ENCODE assay signal across 28 mouse cellular contexts in the genomic region with DNA sequence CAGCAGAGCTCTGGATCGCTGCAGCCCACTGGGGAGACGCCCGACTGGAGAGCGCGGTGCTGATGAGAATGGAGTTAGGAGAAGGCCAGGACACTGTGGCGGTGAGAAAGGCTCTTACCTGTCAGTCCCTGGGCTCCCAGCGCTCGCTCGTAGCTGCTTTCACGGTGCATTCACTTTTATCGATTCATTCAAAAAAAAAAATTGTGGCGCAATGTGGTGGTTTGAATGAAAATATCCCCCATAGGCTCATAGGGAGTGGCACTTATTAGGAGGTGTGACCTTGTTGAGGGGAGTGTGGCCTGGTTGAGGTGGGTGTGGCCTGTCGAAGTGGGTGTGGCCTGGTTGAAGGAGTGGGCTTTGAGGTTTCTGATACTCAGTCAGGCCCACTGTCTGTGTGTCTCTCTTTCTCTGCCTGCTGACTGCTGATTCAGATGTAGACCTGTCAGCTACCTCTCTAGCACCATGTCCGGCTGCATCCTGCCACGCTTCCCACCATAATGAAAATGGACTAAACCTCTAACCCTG. TPM values are rescaled to one million over a fixed set of nuclear protein-coding genes. Genes with fewer than 3 reads are reported as not detected.
A peak's percentile ranks its signal among the peaks of the same experiment; 100 is the strongest.
DNase-seq lines count a peak whose midpoint lies in the region; ATAC-seq and TF ChIP-seq lines count a peak whose summit lies in the region.
"Had no signal": no experiment of that assay in that cellular context is flagged by ENCODE, and none has a peak within 500 bp of the region (broad histone marks: within the 10 kb centered on the region; RNA-seq: fewer than 3 reads in every experiment).

No protein-coding gene starts in this region.

- H3K27me3 ChIP-seq in midbrain, embryonic 11.5 days (ENCODE audit: control insufficient read depth, insufficient read depth, low read length): no peaks in the 10 kb centered on the region
- H3K27me3 ChIP-seq in midbrain, embryonic 15.5 days (replicated peaks): no peaks in the 10 kb centered on the region
- H3K27me3 ChIP-seq: embryonic facial prominence, embryonic 12.5 days; hindbrain, embryonic 13.5 days; intestine, embryonic 15.5 days had no signal

- H3K27ac ChIP-seq in midbrain, embryonic 11.5 days (ENCODE audit: low read depth, low read length): no peak overlapping the region
- H3K27ac ChIP-seq in midbrain, embryonic 15.5 days: no peak overlapping the region
- H3K27ac ChIP-seq in ES-E14 (ENCODE audit: insufficient read depth, low read depth, low read length, poor library complexity, severe bottlenecking): no peak overlapping the region
- H3K27ac ChIP-seq: embryonic facial prominence, embryonic 12.5 days; embryonic facial prominence, embryonic 15.5 days; gastrocnemius, adult 2 months; hindbrain, embryonic 10.5 days; hindbrain, embryonic 13.5 days; intestine, embryonic 15.5 days had no signal

- no peaks in the 10 kb centered on the region for H3K9me3 ChIP-seq in midbrain, embryonic 11.5 days (ENCODE audit: control insufficient read depth, low read length)
- no peaks in the 10 kb centered on the region for H3K9me3 ChIP-seq in midbrain, embryonic 15.5 days
- no peaks in the 10 kb centered on the region for H3K9me3 ChIP-seq in ES-E14 (ENCODE audit: control insufficient read depth, insufficient read depth, low read depth, low read length)
- H3K9me3 ChIP-seq: embryonic facial prominence, embryonic 12.5 days; embryonic facial prominence, embryonic 15.5 days; hindbrain, embryonic 10.5 days; hindbrain, embryonic 13.5 days; intestine, embryonic 15.5 days had no signal

- no peak for TF ChIP-seq POLR2A in brain, embryonic 14.5 days (IDR thresholded peaks at IDR 0.05; ENCODE audit: borderline replicate concordance, extremely low read depth, insufficient read depth, insufficient read length, poor library complexity, severe bottlenecking)

- ATAC-seq in midbrain, embryonic 11.5 days (ENCODE audit: low FRiP score): no peak
- no peak for ATAC-seq in midbrain, embryonic 15.5 days (replicated peaks)
- ATAC-seq: CD4-positive, CD25-positive, alpha-beta regulatory T cell, adult 4 months; forebrain, embryonic 14.5 days; forebrain, postnatal 0 days; hindbrain, embryonic 16.5 days; intestine, embryonic 15.5 days had no signal

- H3K4me2 ChIP-seq in midbrain, embryonic 11.5 days: no peak overlapping the region
- no peak overlapping the region for H3K4me2 ChIP-seq in midbrain, embryonic 15.5 days
- H3K4me2 ChIP-seq: embryonic facial prominence, embryonic 12.5 days; embryonic facial prominence, embryonic 15.5 days; heart, embryonic 11.5 days; hindbrain, embryonic 13.5 days; intestine, embryonic 15.5 days had no signal

- H3K9ac ChIP-seq in midbrain, embryonic 11.5 days (ENCODE audit: low read length): no peak overlapping the region
- no peak overlapping the region for H3K9ac ChIP-seq in midbrain, embryonic 15.5 days
- H3K9ac ChIP-seq in ES-E14 (ENCODE audit: insufficient read depth, low read depth, low read length, poor library complexity, severe bottlenecking): no peak overlapping the region
- H3K9ac ChIP-seq: embryonic facial prominence, embryonic 12.5 days; embryonic facial prominence, embryonic 15.5 days; forebrain, postnatal 0 days; hindbrain, embryonic 13.5 days; intestine, embryonic 15.5 days had no signal

- in situ Hi-C loops in ES-E14 (cut with MboI; ENCODE audit: low sequenced_read_pairs in 2 of 2, unreplicated experiment in 2 of 2): loop anchor here (10.0 to 25.0 kb wide), 3 partner anchors 454 to 831 kb away; no protein-coding TSS in a partner anchor

- no peak overlapping the region for H3K4me3 ChIP-seq in midbrain, embryonic 11.5 days (ENCODE audit: low read depth, low read length)
- H3K4me3 ChIP-seq in midbrain, embryonic 15.5 days: no peak overlapping the region
- 0 out of 4 replicates have a peak overlapping the region, but pooled peaks of 1 of the 2 experiments have one; percentile 10 for H3K4me3 ChIP-seq in ES-E14 (ENCODE audit: insufficient read depth in 1 of 2, low read depth in 1 of 2, low read length in 2 of 2, poor library complexity in 1 of 2, severe bottlenecking in 1 of 2)
- H3K4me3 ChIP-seq: embryonic facial prominence, embryonic 12.5 days; embryonic facial prominence, embryonic 15.5 days; gastrocnemius, adult 2 months; hindbrain, embryonic 10.5 days; hindbrain, embryonic 13.5 days; intestine, embryonic 15.5 days had no signal

- DNase-seq in midbrain, embryonic 11.5 days (ENCODE audit: low spot score, missing footprints): peak; percentile 72
- DNase-seq in ES-E14 (ENCODE audit: low read depth, low spot score): peak; percentile 36
- DNase-seq in brain, embryonic 14.5 days (ENCODE audit: low read depth): peak; percentile 23
- no peak for DNase-seq in spleen, postnatal 10 days (ENCODE audit: low spot score in 2 of 2)
- DNase-seq in kidney, adult 18-20 months: no peak
- DNase-seq: adrenal gland, postnatal 10 days; adrenal gland, postnatal 36 days; cerebellum, adult 11 months; cerebellum, adult 2 months; cerebellum, adult 9-11 months; cerebellum, postnatal 25 days; forebrain, postnatal 0 days; gastrocnemius, adult 2 months; gastrocnemius, postnatal 14 days; heart, adult 18-20 months; heart, postnatal 36 days had no signal

- 60% methylated on average over 15 of the region's 15 CpGs for WGBS in midbrain, embryonic 11.5 days
- 65% methylated on average over 15 of the region's 15 CpGs for WGBS in midbrain, embryonic 15.5 days

- no peaks in the 10 kb centered on the region for H3K4me1 ChIP-seq in midbrain, embryonic 11.5 days (ENCODE audit: control insufficient read depth, insufficient read depth, low read length)
- peaks cover 25% of the 10 kb centered on the region for H3K4me1 ChIP-seq in midbrain, embryonic 15.5 days
- H3K4me1 ChIP-seq in ES-E14 (ENCODE audit: control insufficient read depth in 2 of 2, insufficient read depth in 2 of 2, low read length in 2 of 2, poor library complexity in 1 of 2): no peaks in the 10 kb centered on the region
- H3K4me1 ChIP-seq: embryonic facial prominence, embryonic 12.5 days; hindbrain, embryonic 10.5 days; intestine, embryonic 15.5 days had no signal

- no peak for TF ChIP-seq CTCF in brain, embryonic 14.5 days (IDR thresholded peaks at IDR 0.05; ENCODE audit: borderline replicate concordance, extremely low read depth, insufficient read depth, insufficient read length)

- H3K36me3 ChIP-seq in midbrain, embryonic 11.5 days (ENCODE audit: control insufficient read depth, insufficient read depth, low read length): no peaks in the 10 kb centered on the region
- no peaks in the 10 kb centered on the region for H3K36me3 ChIP-seq in midbrain, embryonic 15.5 days (replicated peaks)
- no peaks in the 10 kb centered on the region for H3K36me3 ChIP-seq in ES-E14 (ENCODE audit: control insufficient read depth, insufficient read depth, low read length, poor library complexity, severe bottlenecking)
- H3K36me3 ChIP-seq: embryonic facial prominence, embryonic 12.5 days; embryonic facial prominence, embryonic 15.5 days; hindbrain, embryonic 10.5 days; hindbrain, embryonic 13.5 days; intestine, embryonic 15.5 days had no signal

TF ChIP-seq in ES-E14, 5 proteins besides CTCF, POLR2A, EP300 and RAD21:
- TF ChIP-seq CHD2 (IDR thresholded peaks at IDR 0.05; ENCODE audit: low read depth, low read length) (no peak), ZNF384 (IDR thresholded peaks at IDR 0.05; ENCODE audit: low read depth, low read length) (no peak), MAFK (IDR thresholded peaks at IDR 0.05; ENCODE audit: insufficient read depth, low read depth, low read length) (no peak), ZC3H11A (IDR thresholded peaks at IDR 0.05; ENCODE audit: borderline replicate concordance, low read depth, low read length) (no peak), HCFC1 (IDR thresholded peaks at IDR 0.05; ENCODE audit: borderline replicate concordance, insufficient read depth, low read length) (no peak)

RNA-seq across cellular contexts. Expression of a gene that starts 44.5 kb away (rescaled TPM):
- polyA plus RNA-seq in midbrain, embryonic 11.5 days (2014; fragmentation: Nextera tagmentation; extraction: Ambion mirVana): 8.5 and 9.0 TPM in 2 replicates
- 6.5 and 8.7 TPM in 2 replicates for polyA plus RNA-seq in midbrain, embryonic 15.5 days (2015; fragmentation: Nextera tagmentation; extraction: Ambion mirVana)
- 6.6 and 8.1 TPM in 2 replicates for total RNA-seq in ES-E14 (2012; rRNA removed)
- polyA plus RNA-seq in brain, embryonic 14.5 days (2012; rRNA removed): 13.1 and 14.8 TPM in 2 replicates

RNA-seq across cellular contexts. Expression of a gene that starts 44.7 kb away (rescaled TPM):
- polyA plus RNA-seq in midbrain, embryonic 11.5 days (2014; fragmentation: Nextera tagmentation; extraction: Ambion mirVana): 2.9 and 3.1 TPM in 2 replicates
- 3.6 TPM in 2 replicates for polyA plus RNA-seq in midbrain, embryonic 15.5 days (2015; fragmentation: Nextera tagmentation; extraction: Ambion mirVana)
- 0.27 TPM in 1 of 2 replicates, not detected in the other for total RNA-seq in ES-E14 (2012; rRNA removed)
- 1.5 and 1.8 TPM in 2 replicates for polyA plus RNA-seq in brain, embryonic 14.5 days (2012; rRNA removed)
- total RNA-seq: adrenal gland, adult 18-20 months; adrenal gland, postnatal 36 days; gastrocnemius, postnatal 14 days; gastrocnemius, postnatal 4 days; heart, adult 18-20 months; heart, postnatal 36 days had no signal

Comparison
In these comparisons a context has a peak if more than half of its experiments do, and no peak if none do; other contexts are left out.
1. DNase-seq: peak in midbrain, embryonic 11.5 days (single experiment), ES-E14 (single experiment) and brain, embryonic 14.5 days (single experiment); none in spleen, postnatal 10 days (0 of 2) and kidney, adult 18-20 months (single experiment).